Mouse (Mus musculus) G1E (cell line): ENCODE data around the gene Grhl3.

Experiments used
- CTCF ChIP-seq: IDR thresholded peaks from 2 replicates; pipeline ENCODE4 v1.5.1; 2012; ENCODE audit warnings: low read depth, low read length, inconsistent platforms, mixed read lengths
- GATA1 ChIP-seq: IDR thresholded peaks from 2 replicates; pipeline ENCODE4 v1.6.1; 2012; ENCODE audit warnings: borderline replicate concordance, low read length, inconsistent platforms, mixed read lengths
- POLR2AphosphoS5 ChIP-seq: IDR thresholded peaks from 2 replicates; pipeline ENCODE4 v1.6.1; 2012; ENCODE audit warnings: low read depth, low read length, inconsistent platforms; ENCODE audit not compliant: insufficient replicate concordance
- TAL1 ChIP-seq: conservative IDR thresholded peaks from 2 replicates; pipeline ENCODE4 v1.6.1; 2012; ENCODE audit warnings: low read depth, low read length, inconsistent platforms, mixed read lengths

DNA sequence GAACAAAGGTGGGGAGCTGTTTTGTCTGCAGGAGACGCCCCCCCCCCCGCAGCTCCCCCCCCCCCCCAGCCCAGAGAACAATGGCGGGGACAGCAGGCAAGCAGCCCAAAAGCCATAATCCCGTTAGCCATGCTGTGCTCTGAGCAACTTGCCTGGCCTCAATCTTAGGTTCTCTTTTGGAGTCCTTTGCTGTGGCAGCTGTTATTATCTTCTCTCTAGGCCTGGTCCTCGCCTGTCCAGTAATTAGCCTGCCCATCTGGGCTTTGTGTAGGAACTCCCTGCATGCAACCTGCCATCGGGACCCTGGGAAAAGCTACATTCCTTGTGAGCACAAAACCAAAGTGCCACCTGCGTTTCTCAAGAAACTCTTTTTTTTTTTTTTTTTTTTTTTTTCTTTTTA is 49.5 kb downstream of the Grhl3 start:
- TF ChIP-seq GATA1 (no peak), CTCF (no peak), POLR2AphosphoS5 (no peak), TAL1 (no peak)
